Mouse (Mus musculus): Measurements from ENCODE around the gene 6430531B16Rik. TPM values are rescaled to one million over a fixed set of nuclear protein-coding genes. Genes with fewer than 3 reads are reported as not detected.

Gene 6430531B16Rik
- polyA plus RNA-seq, 1 experiment from 2014 or later = 0.64 TPM

- no peaks in the 10 kb centered on the region for H3K36me3 ChIP-seq (replicated peaks)
- ATAC-seq (ENCODE audit: low FRiP score) = no peak
- H3K9ac ChIP-seq = no peak overlapping the region
- peaks cover 29% of the 10 kb centered on the region for H3K4me1 ChIP-seq
- H3K27ac ChIP-seq = no peak overlapping the region
- 24% methylated on average over 5 of the region's 5 CpGs for WGBS
- H3K4me3 ChIP-seq (replicated peaks) = no peak overlapping the region
- H3K9me3 ChIP-seq = no peaks in the 10 kb centered on the region
- H3K27me3 ChIP-seq = peaks cover 97% of the 10 kb centered on the region
- H3K4me2 ChIP-seq = no peak overlapping the region
These were observed 32.5 kb downstream of the 6430531B16Rik start for GRCm38 (mm10) chr7:139946032-139946431.

GRCm38 (mm10) chr7:139945516-139945915, 33.0 kb downstream of the 6430531B16Rik start:
- no peak overlapping the region for H3K9ac ChIP-seq

GRCm38 (mm10) chr7:139944291-139945240, 34.0 kb downstream of the 6430531B16Rik start:
- peak overlapping the region; percentile 36 for H3K4me3 ChIP-seq (replicated peaks)
- ATAC-seq (ENCODE audit: low FRiP score) = peak; percentile 30; the same call in 1 of the 2 replicates
- 0 out of 2 replicates have a peak overlapping the region, but pooled peaks have one; percentile 25 for H3K9ac ChIP-seq
- peak overlapping the region; percentile 52 for H3K4me2 ChIP-seq
- no peaks in the 10 kb centered on the region for H3K36me3 ChIP-seq (replicated peaks)
- peaks cover 14% of the 10 kb centered on the region for H3K4me1 ChIP-seq
- H3K27ac ChIP-seq = no peak overlapping the region
- no peaks in the 10 kb centered on the region for H3K9me3 ChIP-seq
- H3K27me3 ChIP-seq = peaks cover 91% of the 10 kb centered on the region
- 3% methylated on average over 68 of the region's 68 CpGs for WGBS

More at GRCm38 (mm10) chr7:139945516-139945915, 33.0 kb downstream of the 6430531B16Rik start:
- Histone ChIP-seq H3K9me3 (no peaks in the 10 kb centered on the region), H3K4me2 (no peak overlapping the region), H3K4me1 (peaks cover 24% of the 10 kb centered on the region), H3K4me3 (replicated peaks) (no peak overlapping the region), H3K27me3 (peaks cover 97% of the 10 kb centered on the region), H3K27ac (no peak overlapping the region), H3K36me3 (replicated peaks) (no peaks in the 10 kb centered on the region)
- ATAC-seq (ENCODE audit: low FRiP score) = no peak
- 12% methylated on average over 5 of the region's 5 CpGs for WGBS

GRCm38 (mm10) chr7:139943674-139944281, 34.8 kb downstream of the 6430531B16Rik start, which contains the start of gene Utf1:
Gene Utf1 (plus strand): TSS chr7:139943789.
- H3K4me3 ChIP-seq (replicated peaks) = peak within 1 kb of the TSS; percentile 36
- under 1% methylated on average over 59 of the region's 59 CpGs for whole genome bisulfite sequencing
- peaks cover 13% of the 10 kb centered on the region for H3K4me1 ChIP-seq
- H3K4me2 ChIP-seq = peak within 1 kb of the TSS; percentile 52
- peak; percentile 30; the same call in 1 of the 2 replicates for ATAC-seq (ENCODE audit: low FRiP score)
- no peaks in the 10 kb centered on the region for H3K36me3 ChIP-seq (replicated peaks)
- H3K27ac ChIP-seq = no peak within 1 kb of the TSS
- no peaks in the 10 kb centered on the region for H3K9me3 ChIP-seq
- H3K9ac ChIP-seq = 0 out of 2 replicates have a peak within 1 kb of the TSS, but pooled peaks have one; percentile 25
- peaks cover 85% of the 10 kb centered on the region for H3K27me3 ChIP-seq

GRCm38 (mm10) chr7:139940476-139941209, 37.9 kb downstream of the 6430531B16Rik start:
- Histone ChIP-seq H3K9me3 (no peaks in the 10 kb centered on the region), H3K4me3 (replicated peaks) (no peak overlapping the region), H3K9ac (no peak overlapping the region), H3K4me1 (peaks cover 13% of the 10 kb centered on the region), H3K36me3 (replicated peaks) (no peaks in the 10 kb centered on the region), H3K4me2 (no peak overlapping the region), H3K27me3 (peaks cover 55% of the 10 kb centered on the region), H3K27ac (no peak overlapping the region)
- 70% methylated on average over 16 of the region's 16 CpGs for WGBS
- ATAC-seq (ENCODE audit: low FRiP score) = no peak

GRCm38 (mm10) chr7:139937810-139938209, 40.7 kb downstream of the 6430531B16Rik start:
- peaks cover 26% of the 10 kb centered on the region for H3K27me3 ChIP-seq
- no peak overlapping the region for H3K27ac ChIP-seq
- no peak overlapping the region for H3K9ac ChIP-seq
- no peaks in the 10 kb centered on the region for H3K9me3 ChIP-seq
- no peaks in the 10 kb centered on the region for H3K4me1 ChIP-seq
- no peaks in the 10 kb centered on the region for H3K36me3 ChIP-seq (replicated peaks)
- H3K4me3 ChIP-seq (replicated peaks) = no peak overlapping the region
- ATAC-seq (ENCODE audit: low FRiP score) = no peak
- no peak overlapping the region for H3K4me2 ChIP-seq
- WGBS = 69% methylated on average over 5 of the region's 5 CpGs

GRCm38 (mm10) chr7:139937138-139937537, 41.4 kb downstream of the 6430531B16Rik start:
- Histone ChIP-seq H3K4me1 (no peaks in the 10 kb centered on the region), H3K9me3 (no peaks in the 10 kb centered on the region), H3K36me3 (replicated peaks) (no peaks in the 10 kb centered on the region), H3K27me3 (peaks cover 20% of the 10 kb centered on the region), H3K4me2 (no peak overlapping the region), H3K4me3 (replicated peaks) (no peak overlapping the region), H3K9ac (no peak overlapping the region), H3K27ac (no peak overlapping the region)
- WGBS = 84% methylated on average over 3 of the region's 3 CpGs
- no peak for ATAC-seq (ENCODE audit: low FRiP score)

GRCm38 (mm10) chr7:139936705-139937104, 41.9 kb downstream of the 6430531B16Rik start:
- 88% methylated on average over 10 of the region's 10 CpGs for WGBS
- H3K27me3 ChIP-seq = peaks cover 17% of the 10 kb centered on the region
- H3K9ac ChIP-seq = no peak overlapping the region
- no peaks in the 10 kb centered on the region for H3K9me3 ChIP-seq
- no peak overlapping the region for H3K4me2 ChIP-seq
- H3K4me1 ChIP-seq = no peaks in the 10 kb centered on the region
- no peak for ATAC-seq (ENCODE audit: low FRiP score)
- no peaks in the 10 kb centered on the region for H3K36me3 ChIP-seq (replicated peaks)
- H3K4me3 ChIP-seq (replicated peaks) = no peak overlapping the region
- no peak overlapping the region for H3K27ac ChIP-seq

- Histone ChIP-seq H3K4me1 (peaks cover 6% of the 10 kb centered on the region; the same call in 1 of the 2 replicates), H3K4me2 (no peak overlapping the region), H3K4me3 (replicated peaks) (no peak overlapping the region), H3K27ac (no peak overlapping the region), H3K36me3 (replicated peaks) (no peaks in the 10 kb centered on the region), H3K27me3 (peaks cover 19% of the 10 kb centered on the region), H3K9me3 (no peaks in the 10 kb centered on the region), H3K9ac (no peak overlapping the region; the same call in 1 of the 2 replicates)
- 10% methylated on average over 11 of the region's 11 CpGs for WGBS
- peak; percentile 64; the same call in 1 of the 2 replicates for ATAC-seq (ENCODE audit: low FRiP score)
These were observed 47.8 kb downstream of the 6430531B16Rik start for GRCm38 (mm10) chr7:139930732-139931131.
